Mouse (Mus musculus) cerebellum, postnatal 14 days (tissue): ENCODE measurements around the gene Ccnd2.
A peak's percentile ranks its signal among the peaks of the same experiment; 100 is the strongest.

Experiments
- DNase-seq, 2 experiments: peaks; one replicate each; pipeline ENCODE4 v3.0.0; 2021; ENCODE audit warnings: mixed read lengths in 2 of 2

Gene Ccnd2

GRCm38 (mm10) chr6:127147665-127148064, 4.3 kb downstream of the Ccnd2 start:
- peak; percentile 92 to 95 for DNase-seq

GRCm38 (mm10) chr6:127146322-127146947, 5.6 kb downstream of the Ccnd2 start:
- DNase-seq, result no peak

GRCm38 (mm10) chr6:127145464-127146190, 6.4 kb downstream of the Ccnd2 start:
- peak in 1 of 2 experiments; percentile 9 for DNase-seq

- DNase-seq, result peak; percentile 10 to 26
Observed at GRCm38 (mm10) chr6:127143576-127144288, 8.3 kb downstream of the Ccnd2 start.

- DNase-seq, result no peak
Observed at GRCm38 (mm10) chr6:127143124-127143520, 8.9 kb downstream of the Ccnd2 start.

GRCm38 (mm10) chr6:127142154-127143123, 9.6 kb downstream of the Ccnd2 start:
- DNase-seq, result peak; percentile 69 to 70

- no peak for DNase-seq
Observed at GRCm38 (mm10) chr6:127138962-127139361, 13.0 kb downstream of the Ccnd2 start.

GRCm38 (mm10) chr6:127133433-127134245, 18.4 kb downstream of the Ccnd2 start:
- peak; percentile 63 to 82 for DNase-seq

- DNase-seq, result no peak
Observed at GRCm38 (mm10) chr6:127132719-127133118, 19.3 kb downstream of the Ccnd2 start.

GRCm38 (mm10) chr6:127131946-127132345, 20.0 kb downstream of the Ccnd2 start:
- DNase-seq, result no peak

GRCm38 (mm10) chr6:127130377-127130776, 21.6 kb downstream of the Ccnd2 start:
- peak in 1 of 2 experiments; percentile 53 for DNase-seq

GRCm38 (mm10) chr6:127129659-127130058, 22.3 kb downstream of the Ccnd2 start:
- no peak for DNase-seq

GRCm38 (mm10) chr6:127123506-127123905, 28.5 kb downstream of the Ccnd2 start:
- DNase-seq, result no peak

- no peak for DNase-seq
Observed at GRCm38 (mm10) chr6:127122996-127123395, 29.0 kb downstream of the Ccnd2 start.

- peak in 1 of 2 experiments; percentile 61 for DNase-seq
Observed at GRCm38 (mm10) chr6:127122221-127122806, 29.7 kb downstream of the Ccnd2 start.

GRCm38 (mm10) chr6:127114753-127115456, 37.1 kb downstream of the Ccnd2 start:
- DNase-seq, result peak; percentile 68 to 71

- peak; percentile 98 for DNase-seq
Observed at GRCm38 (mm10) chr6:127109402-127109930, 42.5 kb downstream of the Ccnd2 start, which contains the start of gene Tigar. Gene Tigar, minus strand, starts transcription at chr6:127109557.

- no peak for DNase-seq
Observed at GRCm38 (mm10) chr6:127108368-127109060, 43.5 kb downstream of the Ccnd2 start.

GRCm38 (mm10) chr6:127107413-127107812, 44.6 kb downstream of the Ccnd2 start:
- DNase-seq, result no peak
